Mouse (Mus musculus) liver, embryonic 11.5 days (tissue): ENCODE data around the gene Tars2. TPM values are rescaled to one million over a fixed set of nuclear protein-coding genes. Genes with fewer than 3 reads are reported as not detected.
"Not testable (repeated sequence)": the region's sequence is repeated elsewhere in the genome, so short reads cannot be mapped to it uniquely, and the experiment has no call there.

Experiments used
- ATAC-seq: fragments of 200-750 bp; cut with Nextera tagmentation; replicated peaks from 2 replicates; pipeline ENCODE4 v1.8.0; 2017; ENCODE audit warnings: moderate number of reproducible peaks, mild to moderate bottlenecking, moderate TSS enrichment, moderate library complexity; ENCODE audit not compliant: low FRiP score
- DNase-seq: peaks from one replicate; pipeline ENCODE4 v3.0.0-alpha.2; 2017; ENCODE audit warnings: low spot score
- H3K27ac ChIP-seq: fragments of 300-500 bp; sonication (generic); 2 replicates; pipeline ENCODE4 v1.5.1; 2014; ENCODE audit warnings: mild to moderate bottlenecking, low read depth, low read length, control low read depth
- H3K27me3 ChIP-seq: fragments of 300-500 bp; sonication (generic); replicated peaks from 2 replicates; pipeline ENCODE4 v1.6.1; 2014; ENCODE audit warnings: low read length, mixed read lengths; ENCODE audit not compliant: control insufficient read depth, insufficient read depth
- H3K36me3 ChIP-seq: fragments of 300-500 bp; sonication (generic); 2 replicates; pipeline ENCODE4 v1.6.1; 2014; ENCODE audit warnings: mild to moderate bottlenecking, low read length, moderate library complexity, mixed read lengths; ENCODE audit not compliant: control insufficient read depth, insufficient read depth
- H3K4me1 ChIP-seq: fragments of 300-500 bp; sonication (generic); replicated peaks from 2 replicates; pipeline ENCODE4 v1.6.1; 2014; ENCODE audit warnings: low read length, mixed read lengths; ENCODE audit not compliant: control insufficient read depth, insufficient read depth
- H3K4me2 ChIP-seq: fragments of 300-500 bp; sonication (generic); 2 replicates; pipeline ENCODE4 v1.6.1; 2014; ENCODE audit warnings: mild to moderate bottlenecking, control low read depth, moderate library complexity
- H3K4me3 ChIP-seq: fragments of 300-500 bp; sonication (generic); 2 replicates; pipeline ENCODE4 v1.5.1; 2014; ENCODE audit warnings: low read depth, low read length, control low read depth
- H3K9ac ChIP-seq: fragments of 300-500 bp; sonication (generic); 2 replicates; pipeline ENCODE4 v1.6.1; 2014; ENCODE audit warnings: low read depth, low read length, control low read depth
- H3K9me3 ChIP-seq: fragments of 300-500 bp; sonication (generic); 2 replicates; pipeline ENCODE4 v1.6.1; 2016; ENCODE audit warnings: low read length, inconsistent platforms, mixed read lengths; ENCODE audit not compliant: control insufficient read depth
- WGBS: fragments of 180-500 bp; shearing (Covaris S2); extraction: QIAGEN DNeasy Blood & Tissue Kit; methylation state at CpG from one replicate; pipeline ENCODE4 v1.1.7; 2014; 5-methylcytosine and 5-hydroxymethylcytosine counted together
- polyA plus RNA-seq: library from polyadenylated mRNA; unstranded; fragments of >200 nt; fragmentation: Nextera tagmentation; extraction: Ambion mirVana; gene quantifications from 2 replicates; pipeline ENCODE4 v1.2.1, GENCODE M21; 2014

Tars2 gene
- polyA plus RNA-seq, 1 experiment from 2014 or later: 97.9 TPM

DNA sequence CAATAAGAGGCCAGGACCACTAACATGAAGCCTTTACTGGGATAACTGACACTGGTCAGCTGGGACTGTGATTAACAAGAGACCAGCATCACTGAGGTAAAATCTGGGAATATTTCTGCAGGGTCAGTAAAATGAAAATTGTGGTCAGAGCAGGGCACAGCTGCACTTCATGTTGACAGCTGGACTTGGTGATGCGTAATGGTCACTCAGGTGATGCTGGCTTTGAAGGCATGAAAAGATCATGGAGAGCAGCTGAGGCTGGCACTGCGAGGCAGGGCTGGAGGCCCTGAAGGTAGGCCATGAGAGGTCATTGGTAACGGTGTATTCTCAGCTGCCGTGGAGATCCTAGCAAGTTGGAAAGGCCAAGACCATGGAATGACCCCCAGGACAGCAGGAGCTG, 61.7 kb downstream of the Tars2 start:
- Histone ChIP-seq H3K4me1 (peaks cover 27% of the 10 kb centered on the region), H3K4me2 (no peak overlapping the region), H3K27me3 (no peaks in the 10 kb centered on the region), H3K9ac (no peak overlapping the region), H3K36me3 (no peaks in the 10 kb centered on the region), H3K4me3 (no peak overlapping the region), H3K9me3 (no peaks in the 10 kb centered on the region), H3K27ac (no peak overlapping the region)
- DNase-seq (no peak), ATAC-seq (no peak)
- WGBS: 86% methylated on average over 4 of the region's 4 CpGs

GRCm38 (mm10) chr3:95696360-95696759, 63.6 kb downstream of the Tars2 start:
- DNase-seq: no peak

GRCm38 (mm10) chr3:95695796-95696195, 64.2 kb downstream of the Tars2 start:
- Histone ChIP-seq H3K9ac (no peak overlapping the region), H3K4me3 (no peak overlapping the region), H3K36me3 (no peaks in the 10 kb centered on the region), H3K27me3 (no peaks in the 10 kb centered on the region), H3K27ac (no peak overlapping the region), H3K4me2 (no peak overlapping the region), H3K9me3 (no peaks in the 10 kb centered on the region), H3K4me1 (peaks cover 18% of the 10 kb centered on the region)
- whole genome bisulfite sequencing: 58% methylated on average over 3 of the region's 3 CpGs
- DNase-seq: no peak
- no peak for ATAC-seq

More at GRCm38 (mm10) chr3:95696360-95696759, 63.6 kb downstream of the Tars2 start:
- no peak overlapping the region for H3K27ac ChIP-seq
- no peaks in the 10 kb centered on the region for H3K27me3 ChIP-seq
- peaks cover 19% of the 10 kb centered on the region for H3K4me1 ChIP-seq
- 11% methylated on average over 7 of the region's 7 CpGs for WGBS
- ATAC-seq: no peak
- H3K9ac ChIP-seq: no peak overlapping the region
- H3K4me3 ChIP-seq: no peak overlapping the region
- H3K36me3 ChIP-seq: no peaks in the 10 kb centered on the region
- H3K4me2 ChIP-seq: no peak overlapping the region
- no peaks in the 10 kb centered on the region for H3K9me3 ChIP-seq

GRCm38 (mm10) chr3:95694808-95695703, 65.0 kb downstream of the Tars2 start:
- H3K27me3 ChIP-seq: no peaks in the 10 kb centered on the region
- H3K4me3 ChIP-seq: no peak overlapping the region
- ATAC-seq: no peak
- no peaks in the 10 kb centered on the region for H3K36me3 ChIP-seq
- H3K9me3 ChIP-seq: no peaks in the 10 kb centered on the region
- H3K27ac ChIP-seq: no peak overlapping the region
- H3K4me1 ChIP-seq: peaks cover 17% of the 10 kb centered on the region
- H3K4me2 ChIP-seq: no peak overlapping the region
- H3K9ac ChIP-seq: no peak overlapping the region
- DNase-seq: no peak
- WGBS: 86% methylated on average over 11 of the region's 11 CpGs

DNA sequence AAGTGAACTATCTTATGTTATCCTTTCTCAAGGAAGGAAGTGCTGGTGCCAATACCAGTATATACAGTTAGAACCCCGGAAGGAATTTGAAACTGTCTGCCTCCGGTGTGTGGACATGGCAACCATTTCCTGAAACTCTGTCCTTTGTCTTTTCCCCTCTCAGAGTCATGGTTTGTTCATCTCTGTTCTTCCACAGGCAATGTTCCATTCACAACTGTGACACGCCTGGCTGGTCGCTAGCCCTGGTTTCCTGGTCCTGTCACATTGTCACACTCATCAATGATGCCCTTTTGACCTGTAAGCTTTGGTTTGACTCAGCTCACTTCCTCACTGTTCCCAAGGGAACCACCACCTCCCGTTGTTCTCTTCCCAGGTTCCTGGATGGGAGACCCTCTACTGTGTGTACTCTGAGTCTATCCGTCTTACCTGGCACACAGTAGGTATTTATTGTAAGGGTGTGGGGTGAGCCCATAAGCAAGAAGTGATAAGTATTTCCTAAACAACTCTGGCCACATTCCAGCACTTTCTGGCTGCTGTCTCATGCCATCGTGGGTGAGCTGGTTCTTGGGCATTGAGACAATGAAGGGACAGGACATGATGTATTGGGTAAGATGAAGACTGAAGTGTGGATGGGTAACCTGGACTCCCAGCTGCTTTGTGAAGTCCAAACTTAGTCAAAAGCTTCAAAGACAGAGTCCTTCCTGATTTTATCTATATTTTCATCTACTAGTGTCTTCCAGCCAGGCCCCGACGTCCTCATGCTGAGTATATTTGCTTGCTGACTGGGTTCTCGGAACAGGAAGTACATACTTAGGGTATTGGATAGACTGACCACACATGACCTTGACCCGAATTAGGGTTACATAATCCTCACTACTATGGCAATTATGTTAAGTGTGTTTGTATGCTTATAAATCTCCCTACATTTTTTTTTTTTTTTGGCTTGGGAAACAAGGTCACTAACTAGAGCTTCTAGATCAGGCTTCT, 65.9 kb downstream of the Tars2 start:
- ATAC-seq: no peak
- Histone ChIP-seq H3K9me3 (no peaks in the 10 kb centered on the region), H3K4me2 (no peak overlapping the region), H3K4me3 (no peak overlapping the region), H3K27me3 (no peaks in the 10 kb centered on the region), H3K4me1 (peaks cover 21% of the 10 kb centered on the region), H3K27ac (peak overlapping the region; percentile 49; the same call in 1 of the 2 replicates), H3K9ac (no peak overlapping the region), H3K36me3 (no peaks in the 10 kb centered on the region)
- no peak for DNase-seq
- WGBS: 47% methylated on average over 11 of the region's 11 CpGs

GRCm38 (mm10) chr3:95692677-95693076, 67.3 kb downstream of the Tars2 start:
- ATAC-seq (no peak), DNase-seq (no peak)
- no peaks in the 10 kb centered on the region for H3K36me3 ChIP-seq
- H3K4me3 ChIP-seq: no peak overlapping the region
- no peak overlapping the region for H3K27ac ChIP-seq
- H3K9ac ChIP-seq: no peak overlapping the region
- no peak overlapping the region for H3K4me2 ChIP-seq
- H3K4me1 ChIP-seq: peaks cover 24% of the 10 kb centered on the region
- no peaks in the 10 kb centered on the region for H3K27me3 ChIP-seq
- H3K9me3 ChIP-seq: no peaks in the 10 kb centered on the region
- WGBS: 62% methylated on average over 6 of the region's 6 CpGs

DNA sequence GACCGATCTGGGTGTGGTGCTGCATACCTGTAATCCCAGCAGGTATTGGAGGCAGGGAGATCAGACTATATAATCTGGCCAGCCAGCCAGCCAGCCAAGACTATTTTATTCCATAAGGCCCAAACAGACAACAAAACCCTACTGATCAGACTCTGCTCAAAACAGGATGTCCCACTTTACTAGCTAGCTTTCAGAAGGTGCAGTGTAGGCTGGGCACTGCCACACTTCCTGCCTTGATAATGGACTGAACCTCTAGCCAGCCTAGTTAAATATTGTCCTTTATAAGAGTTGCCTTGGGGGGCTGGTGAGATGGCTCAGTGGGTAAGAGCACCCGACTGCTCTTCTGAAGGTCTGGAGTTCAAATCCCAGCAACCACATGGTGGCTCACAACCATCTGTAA, 69.5 kb downstream of the Tars2 start:
- H3K4me1 ChIP-seq: peaks cover 25% of the 10 kb centered on the region
- peaks cover 14% of the 10 kb centered on the region for H3K27me3 ChIP-seq
- not testable (repeated sequence) for H3K27ac ChIP-seq, H3K9ac ChIP-seq, DNase-seq, H3K4me2 ChIP-seq, H3K9me3 ChIP-seq, ATAC-seq, H3K36me3 ChIP-seq, H3K4me3 ChIP-seq
- WGBS: 83% methylated on average over 2 of the region's 2 CpGs
